Mouse (Mus musculus): ENCODE measurements around the gene Madcam1. TPM values are rescaled to one million over a fixed set of nuclear protein-coding genes. Genes with fewer than 3 reads are reported as not detected.

Madcam1 gene
- polyA plus RNA-seq, 1 experiment, result not detected

DNA sequence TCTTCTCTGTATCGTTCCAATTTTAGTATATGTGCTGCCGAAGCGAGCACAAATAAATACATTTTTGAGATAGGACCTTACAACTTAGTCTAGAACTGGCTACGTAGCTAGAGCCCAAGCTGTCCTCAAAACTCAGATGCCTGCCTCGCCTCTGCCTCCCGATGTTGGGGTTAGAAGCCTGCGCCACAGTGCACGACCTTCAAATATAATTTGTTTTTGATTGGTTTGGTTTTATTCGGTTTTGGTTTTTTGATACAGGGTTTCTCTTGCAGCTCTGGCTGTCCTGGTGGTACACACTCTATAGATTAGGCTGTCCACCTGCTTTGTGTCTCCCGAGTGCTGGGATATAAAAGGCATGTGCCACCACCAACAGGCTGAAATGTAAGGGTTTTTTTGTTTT, 39.2 kb downstream of the Madcam1 start:
- Histone ChIP-seq H3K4me1 (ENCODE audit: control insufficient read depth, insufficient read depth, low read length) (peaks cover 30% of the 10 kb centered on the region), H3K27ac (ENCODE audit: insufficient read depth, low read depth, low read length) (peak overlapping the region; percentile 48; the same call in 1 of the 2 replicates), H3K4me3 (ENCODE audit: insufficient read depth, low read depth, low read length) (peak overlapping the region; percentile 87)
- TF ChIP-seq POLR2A (IDR thresholded peaks at IDR 0.05; ENCODE audit: insufficient read depth, low read depth, low read length) (no peak), CTCF (IDR thresholded peaks at IDR 0.05; ENCODE audit: insufficient read depth, low read depth, low read length) (no peak)
- 61% methylated on average over 10 of the region's 10 CpGs for WGBS

DNA sequence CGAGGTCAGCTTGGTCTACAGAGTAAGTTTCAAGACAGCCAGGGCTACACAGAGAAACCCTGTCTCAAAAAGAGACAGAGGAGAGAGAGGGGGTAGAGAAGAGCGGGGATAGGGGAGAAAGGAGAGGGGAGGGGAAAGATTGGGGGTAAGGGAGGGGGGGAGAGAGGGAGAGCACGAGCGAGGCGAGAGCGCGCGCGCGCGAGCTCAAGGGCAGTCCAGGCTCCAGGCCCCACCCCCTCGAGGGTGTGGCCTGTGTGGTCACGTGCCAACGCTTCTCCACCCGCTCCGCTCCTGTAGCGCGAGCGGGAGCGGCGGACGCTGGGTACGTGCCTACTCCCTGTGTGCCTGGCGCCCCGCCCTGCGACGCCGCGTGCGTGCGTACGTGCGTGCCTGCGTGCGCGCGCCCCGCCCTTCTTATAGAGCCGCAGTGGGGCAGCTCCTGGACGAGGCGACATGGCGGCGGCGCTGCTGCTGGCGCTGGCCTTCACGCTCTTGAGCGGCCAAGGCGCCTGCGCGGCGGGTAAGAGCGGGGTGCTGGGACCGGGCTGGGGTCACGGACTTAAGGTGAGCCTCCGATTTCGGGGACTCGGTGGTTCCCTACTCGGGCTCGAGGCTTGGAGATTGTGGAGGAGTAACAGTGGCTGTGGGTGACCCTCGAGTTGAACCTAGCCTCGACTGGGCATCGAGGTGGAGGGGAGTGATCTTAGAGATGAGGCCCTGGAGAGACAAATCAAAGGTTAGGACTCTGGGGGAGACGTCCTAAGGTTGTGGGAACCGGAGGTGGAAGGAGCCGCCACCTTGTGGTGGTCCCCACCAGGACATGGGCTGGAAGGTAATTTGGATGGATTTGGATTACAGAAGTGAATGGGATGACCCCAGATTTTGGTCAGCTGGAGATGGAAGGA, 40.0 kb downstream of the Madcam1 start, which contains the start of gene Bsg:
TSS of gene Bsg (plus strand) at position 427 of the 905 bp plus-strand sequence.
- WGBS, result 0% methylated on average over 65 of the region's 65 CpGs
- peak within 1 kb of the TSS; percentile 88 for H3K27ac ChIP-seq (ENCODE audit: insufficient read depth, low read depth, low read length)
- peak; percentile 98 for TF ChIP-seq POLR2A (IDR thresholded peaks at IDR 0.05; ENCODE audit: insufficient read depth, low read depth, low read length)
- peak; percentile 33; the same call in 1 of the 2 replicates for TF ChIP-seq CTCF (IDR thresholded peaks at IDR 0.05; ENCODE audit: insufficient read depth, low read depth, low read length)
- peak within 1 kb of the TSS; percentile 87 for H3K4me3 ChIP-seq (ENCODE audit: insufficient read depth, low read depth, low read length)
- H3K4me1 ChIP-seq (ENCODE audit: control insufficient read depth, insufficient read depth, low read length), result peaks cover 37% of the 10 kb centered on the region

DNA sequence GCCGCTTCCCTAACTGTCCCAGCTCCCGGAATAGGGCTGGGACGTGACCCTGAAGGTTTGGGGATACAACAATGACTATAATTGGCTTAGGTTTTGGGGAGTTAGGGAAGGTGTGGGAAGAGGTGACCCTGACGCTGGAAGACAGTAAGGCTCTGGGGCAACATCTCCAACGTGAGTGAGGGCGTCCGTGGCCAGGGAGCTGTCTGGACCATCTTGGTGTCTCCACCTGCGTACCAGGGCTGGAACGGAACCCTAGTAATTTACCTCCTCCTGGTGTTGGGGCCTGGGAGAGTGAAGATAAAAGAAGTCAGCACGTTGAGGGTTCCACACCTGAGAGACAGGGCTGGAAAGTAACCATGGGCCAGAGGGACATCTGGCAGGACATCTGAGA, 40.6 kb downstream of the Madcam1 start:
- TF ChIP-seq CTCF (IDR thresholded peaks at IDR 0.05; ENCODE audit: insufficient read depth, low read depth, low read length), result no peak
- TF ChIP-seq POLR2A (IDR thresholded peaks at IDR 0.05; ENCODE audit: insufficient read depth, low read depth, low read length), result no peak
- H3K4me1 ChIP-seq (ENCODE audit: control insufficient read depth, insufficient read depth, low read length), result peaks cover 38% of the 10 kb centered on the region
- peak overlapping the region; percentile 88 for H3K27ac ChIP-seq (ENCODE audit: insufficient read depth, low read depth, low read length)
- WGBS, result under 1% methylated on average over 10 of the region's 10 CpGs
- H3K4me3 ChIP-seq (ENCODE audit: insufficient read depth, low read depth, low read length), result peak overlapping the region; percentile 87

DNA sequence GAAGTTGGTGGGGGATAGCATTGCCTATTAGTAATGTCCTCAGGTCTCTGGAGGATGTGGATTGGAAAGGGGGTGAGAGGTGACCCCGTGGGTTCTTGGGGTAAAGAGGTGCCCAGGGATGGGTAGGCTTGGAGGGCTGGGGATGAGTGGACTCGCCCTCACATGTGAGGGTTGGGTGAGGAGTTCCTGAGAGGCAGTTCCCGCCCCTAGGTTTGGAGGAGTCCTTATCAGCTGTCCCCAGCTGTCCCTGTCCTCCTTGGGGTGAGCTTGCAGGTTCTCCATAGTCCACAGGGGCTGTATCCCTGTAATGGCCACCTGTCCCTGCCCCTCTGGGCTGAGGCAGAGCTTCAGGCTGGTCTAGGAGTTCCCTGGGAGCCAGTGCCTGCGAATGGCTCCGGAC, 41.6 kb downstream of the Madcam1 start:
- TF ChIP-seq CTCF (IDR thresholded peaks at IDR 0.05; ENCODE audit: insufficient read depth, low read depth, low read length) (no peak), POLR2A (IDR thresholded peaks at IDR 0.05; ENCODE audit: insufficient read depth, low read depth, low read length) (no peak)
- Histone ChIP-seq H3K4me3 (ENCODE audit: insufficient read depth, low read depth, low read length) (peak overlapping the region; percentile 87; the same call in 1 of the 2 replicates), H3K27ac (ENCODE audit: insufficient read depth, low read depth, low read length) (no peak overlapping the region), H3K4me1 (ENCODE audit: control insufficient read depth, insufficient read depth, low read length) (peaks cover 38% of the 10 kb centered on the region)
- 68% methylated on average over 5 of the region's 5 CpGs for WGBS

DNA sequence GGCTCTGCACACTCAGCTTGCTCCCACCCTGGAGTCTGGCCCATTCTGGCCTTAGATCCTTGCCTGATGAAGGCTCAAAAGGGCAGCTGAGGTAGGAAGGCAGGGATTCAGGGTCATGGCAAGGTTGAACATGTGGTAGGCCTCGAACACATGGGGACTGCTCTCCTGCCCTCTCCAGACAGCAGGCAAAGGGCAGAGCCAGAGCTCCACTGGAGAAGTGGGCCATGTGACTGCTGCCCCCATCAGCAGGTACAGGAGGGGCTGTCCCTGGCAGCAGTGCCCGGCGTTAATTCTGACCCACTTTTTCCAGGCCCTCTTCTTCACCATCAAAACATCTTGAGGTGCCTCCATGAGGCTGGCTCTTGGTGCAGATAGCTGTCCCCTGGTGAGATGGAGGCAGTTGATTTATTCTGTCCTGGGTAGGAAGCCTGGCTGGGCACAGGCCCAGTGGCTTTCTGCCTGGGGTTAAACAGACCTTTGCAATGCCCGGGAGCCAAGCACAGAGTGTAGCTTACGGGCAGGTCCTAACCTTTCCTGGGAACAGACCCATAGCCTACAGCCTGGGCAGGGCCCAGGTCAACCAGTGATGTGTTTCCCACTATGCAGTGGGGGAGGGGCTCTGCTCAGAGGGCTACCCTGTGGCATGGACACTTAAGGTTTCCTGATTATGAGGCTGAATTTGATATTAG, 42.2 kb downstream of the Madcam1 start:
- H3K4me1 ChIP-seq (ENCODE audit: control insufficient read depth, insufficient read depth, low read length), result peaks cover 38% of the 10 kb centered on the region
- TF ChIP-seq CTCF (IDR thresholded peaks at IDR 0.05; ENCODE audit: insufficient read depth, low read depth, low read length) (no peak), POLR2A (IDR thresholded peaks at IDR 0.05; ENCODE audit: insufficient read depth, low read depth, low read length) (no peak)
- no peak overlapping the region for H3K27ac ChIP-seq (ENCODE audit: insufficient read depth, low read depth, low read length)
- 38% methylated on average over 5 of the region's 5 CpGs for WGBS
- H3K4me3 ChIP-seq (ENCODE audit: insufficient read depth, low read depth, low read length), result peak overlapping the region; percentile 87

DNA sequence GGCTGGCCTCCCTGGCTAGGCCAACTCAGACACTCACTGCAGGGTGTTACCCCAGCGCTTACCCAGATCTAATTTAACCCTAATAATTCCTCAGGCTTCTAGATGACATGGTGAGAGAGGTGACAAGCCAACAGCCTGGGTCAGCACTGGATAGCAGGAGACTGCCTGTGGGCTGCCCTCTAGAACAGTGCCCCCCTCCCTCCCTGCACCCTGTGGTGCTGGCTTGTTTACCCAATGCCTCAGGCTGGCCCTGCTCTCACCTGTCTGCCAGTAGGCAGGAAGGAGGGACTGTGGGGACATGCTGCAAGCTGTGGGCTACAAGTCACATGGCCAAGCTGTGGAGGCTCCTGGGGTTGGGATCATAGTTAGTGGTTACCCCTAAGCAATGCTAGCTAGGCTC, 42.8 kb downstream of the Madcam1 start:
- WGBS, result 56% methylated on average over 1 of the region's 1 CpGs
- H3K4me3 ChIP-seq (ENCODE audit: insufficient read depth, low read depth, low read length), result peak overlapping the region; percentile 87; the same call in 1 of the 2 replicates
- H3K27ac ChIP-seq (ENCODE audit: insufficient read depth, low read depth, low read length), result peak overlapping the region; percentile 11; the same call in 1 of the 2 replicates
- TF ChIP-seq POLR2A (IDR thresholded peaks at IDR 0.05; ENCODE audit: insufficient read depth, low read depth, low read length) (no peak), CTCF (IDR thresholded peaks at IDR 0.05; ENCODE audit: insufficient read depth, low read depth, low read length) (no peak)
- peaks cover 38% of the 10 kb centered on the region for H3K4me1 ChIP-seq (ENCODE audit: control insufficient read depth, insufficient read depth, low read length)

DNA sequence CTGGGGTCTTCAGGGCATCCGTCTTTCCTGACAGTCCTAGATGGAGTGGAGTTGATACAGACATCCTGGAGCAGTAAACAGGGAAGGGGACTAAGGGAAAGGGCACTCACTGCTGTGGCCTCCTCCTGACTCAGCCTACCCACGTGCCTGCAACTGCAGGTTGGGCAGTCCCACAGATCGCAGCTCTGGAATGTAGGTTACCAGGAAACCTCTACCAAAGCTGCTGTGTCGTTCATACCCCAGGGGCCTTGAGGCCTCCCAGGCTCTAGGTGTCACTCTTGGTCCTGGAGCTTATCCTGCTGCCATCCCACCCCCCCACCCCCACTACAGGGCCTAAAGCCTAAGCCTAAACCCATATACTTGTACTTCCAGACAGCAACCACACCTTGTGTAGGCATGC, 43.4 kb downstream of the Madcam1 start:
- WGBS, result 35% methylated on average over 4 of the region's 4 CpGs
- no peak overlapping the region for H3K27ac ChIP-seq (ENCODE audit: insufficient read depth, low read depth, low read length)
- H3K4me3 ChIP-seq (ENCODE audit: insufficient read depth, low read depth, low read length), result no peak overlapping the region
- H3K4me1 ChIP-seq (ENCODE audit: control insufficient read depth, insufficient read depth, low read length), result peaks cover 39% of the 10 kb centered on the region
- TF ChIP-seq POLR2A (IDR thresholded peaks at IDR 0.05; ENCODE audit: insufficient read depth, low read depth, low read length) (no peak), CTCF (IDR thresholded peaks at IDR 0.05; ENCODE audit: insufficient read depth, low read depth, low read length) (no peak)

DNA sequence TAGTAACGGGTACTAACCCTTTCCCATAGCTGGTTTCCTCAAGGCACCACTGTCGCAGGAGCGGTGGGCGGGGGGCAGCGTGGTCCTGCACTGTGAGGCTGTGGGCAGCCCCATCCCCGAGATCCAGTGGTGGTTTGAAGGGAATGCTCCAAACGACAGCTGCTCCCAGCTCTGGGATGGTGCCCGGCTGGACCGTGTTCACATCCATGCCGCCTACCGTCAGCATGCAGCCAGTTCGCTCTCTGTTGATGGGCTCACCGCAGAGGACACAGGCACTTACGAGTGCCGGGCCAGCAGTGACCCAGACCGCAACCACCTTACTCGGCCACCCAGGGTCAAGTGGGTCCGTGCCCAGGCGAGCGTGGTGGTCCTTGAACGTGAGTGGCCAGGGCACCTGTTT, 44.3 kb downstream of the Madcam1 start:
- WGBS, result 80% methylated on average over 21 of the region's 21 CpGs
- Histone ChIP-seq H3K27ac (ENCODE audit: insufficient read depth, low read depth, low read length) (no peak overlapping the region), H3K4me3 (ENCODE audit: insufficient read depth, low read depth, low read length) (0 out of 2 replicates have a peak overlapping the region, but pooled peaks have one; percentile 1), H3K4me1 (ENCODE audit: control insufficient read depth, insufficient read depth, low read length) (peaks cover 40% of the 10 kb centered on the region)
- no peak for TF ChIP-seq POLR2A (IDR thresholded peaks at IDR 0.05; ENCODE audit: insufficient read depth, low read depth, low read length)
- no peak for TF ChIP-seq CTCF (IDR thresholded peaks at IDR 0.05; ENCODE audit: insufficient read depth, low read depth, low read length)

DNA sequence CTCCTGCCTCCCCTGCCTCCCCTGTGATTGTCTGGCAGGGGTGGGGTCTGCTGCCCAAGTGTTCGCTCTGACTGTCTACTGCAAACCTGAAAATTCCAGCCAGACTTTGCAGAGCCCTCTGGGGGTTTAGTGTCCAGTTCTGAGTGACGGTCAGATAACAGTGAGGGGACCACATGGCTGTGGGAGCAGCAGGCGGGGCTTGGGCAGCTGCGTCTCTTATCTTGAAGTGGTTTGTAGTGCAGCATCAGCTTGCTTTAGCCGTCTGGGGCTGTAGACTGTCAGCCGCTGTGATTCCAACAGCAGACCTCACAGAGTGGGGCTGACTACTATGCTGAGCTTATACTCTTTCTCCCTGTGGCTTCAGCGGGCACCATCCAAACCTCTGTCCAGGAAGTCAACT, 44.9 kb downstream of the Madcam1 start:
- Histone ChIP-seq H3K4me3 (ENCODE audit: insufficient read depth, low read depth, low read length) (no peak overlapping the region), H3K4me1 (ENCODE audit: control insufficient read depth, insufficient read depth, low read length) (peaks cover 40% of the 10 kb centered on the region), H3K27ac (ENCODE audit: insufficient read depth, low read depth, low read length) (no peak overlapping the region)
- no peak for TF ChIP-seq CTCF (IDR thresholded peaks at IDR 0.05; ENCODE audit: insufficient read depth, low read depth, low read length)
- TF ChIP-seq POLR2A (IDR thresholded peaks at IDR 0.05; ENCODE audit: insufficient read depth, low read depth, low read length), result no peak
- WGBS, result 77% methylated on average over 7 of the region's 7 CpGs

Measured in olfactory bulb, adult 2 months (tissue).